Mouse (Mus musculus) thymus, postnatal 4 days (tissue): ENCODE measurements at regions not wholly inside any gene's neighbourhood (a gene's known extent, or its start where the extent isn't known, plus 50 kb on each side); places are given as distances from the start of the nearest gene placed in this dataset.

Experiments used
- DNase-seq: peaks from one replicate; pipeline ENCODE4 v3.0.0; 2021

DNA sequence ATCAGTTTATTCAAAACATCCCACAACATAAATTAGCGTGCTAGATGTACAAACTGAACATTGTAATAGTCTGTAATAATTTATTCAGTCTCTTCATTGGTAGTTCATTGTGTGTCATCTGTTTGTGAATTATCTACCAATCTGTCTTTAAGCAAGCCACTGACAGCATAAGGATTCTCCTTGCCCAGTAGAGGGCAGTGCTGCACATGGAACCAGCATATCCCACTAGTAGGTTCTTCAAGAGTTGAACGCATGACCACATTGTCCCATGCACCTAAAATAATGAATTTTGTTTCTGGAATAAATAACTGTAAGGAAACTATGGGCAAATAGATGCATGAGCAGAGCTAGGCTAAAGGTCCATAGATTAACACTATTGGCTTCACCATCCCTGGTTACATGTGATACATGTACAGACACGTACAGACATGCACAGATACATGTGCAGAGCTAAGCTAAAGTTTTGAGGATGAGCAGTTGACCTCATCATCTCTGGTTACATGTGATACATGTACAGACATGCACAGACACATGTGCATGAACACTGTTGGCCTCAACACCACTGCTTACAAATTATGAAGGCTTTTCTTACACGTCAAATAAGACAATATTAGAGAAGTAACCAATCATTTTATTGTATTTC, 143.0 kb upstream of the Ctnnd2 start:
- DNase-seq: peak; percentile 47

DNA sequence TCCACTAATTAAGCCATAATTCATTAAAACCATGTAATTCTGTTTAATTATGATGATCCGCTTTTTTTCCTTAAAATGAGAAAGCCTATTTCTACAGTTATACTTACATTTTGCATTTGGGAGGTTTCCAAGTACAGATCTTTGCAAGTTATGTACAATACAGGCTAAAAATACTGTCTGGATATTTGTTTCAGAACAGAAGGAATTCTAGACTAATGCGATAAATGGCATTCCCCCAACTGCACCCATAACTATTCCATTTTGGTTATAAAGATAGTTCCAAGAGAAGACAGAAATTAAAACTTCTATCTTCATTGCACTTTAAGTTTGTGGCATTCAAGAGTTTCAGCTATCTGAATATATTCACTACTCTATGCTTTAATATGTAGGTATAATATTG, 137.0 kb upstream of the Ctnnd2 start:
- DNase-seq: no peak

DNA sequence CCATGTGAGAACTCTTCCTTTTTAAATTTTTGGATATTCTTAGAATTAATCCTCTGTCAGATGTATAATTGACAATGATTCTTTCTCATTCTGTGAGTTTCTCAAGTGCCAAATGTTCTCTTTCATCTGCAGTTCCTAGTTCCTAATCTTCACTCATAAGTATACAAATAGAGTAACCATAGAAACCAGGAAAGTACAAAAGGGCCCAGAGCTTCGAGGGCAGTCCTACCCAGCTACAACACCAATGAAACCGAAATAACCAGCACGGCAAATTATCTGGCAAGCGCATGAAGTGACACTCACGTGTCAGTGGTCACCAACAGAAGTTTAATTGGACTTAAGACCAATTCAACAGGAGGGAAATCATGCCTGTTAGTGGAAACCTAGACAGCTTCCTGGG, 121.5 kb upstream of the Ctnnd2 start:
- no peak for DNase-seq

DNA sequence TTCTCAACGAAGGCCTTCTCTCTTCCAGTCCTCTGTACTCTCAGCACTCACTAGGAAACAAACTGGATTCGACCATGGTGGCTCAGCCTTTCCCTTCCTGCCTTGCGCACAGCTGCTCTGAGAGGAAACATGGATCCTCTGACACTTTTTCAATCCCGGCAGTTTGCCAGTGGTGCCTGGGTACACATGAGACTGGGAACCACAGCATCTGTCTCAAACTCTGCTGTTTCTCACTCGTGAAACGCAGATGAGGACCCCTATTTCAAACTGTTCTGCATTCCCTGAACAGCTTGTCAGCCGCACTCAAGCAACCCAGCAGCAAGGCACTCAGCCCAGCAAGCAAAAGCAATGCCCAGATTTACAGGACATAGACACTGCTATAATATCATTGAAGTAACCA, 112.6 kb upstream of the Ctnnd2 start:
- no peak for DNase-seq

DNA sequence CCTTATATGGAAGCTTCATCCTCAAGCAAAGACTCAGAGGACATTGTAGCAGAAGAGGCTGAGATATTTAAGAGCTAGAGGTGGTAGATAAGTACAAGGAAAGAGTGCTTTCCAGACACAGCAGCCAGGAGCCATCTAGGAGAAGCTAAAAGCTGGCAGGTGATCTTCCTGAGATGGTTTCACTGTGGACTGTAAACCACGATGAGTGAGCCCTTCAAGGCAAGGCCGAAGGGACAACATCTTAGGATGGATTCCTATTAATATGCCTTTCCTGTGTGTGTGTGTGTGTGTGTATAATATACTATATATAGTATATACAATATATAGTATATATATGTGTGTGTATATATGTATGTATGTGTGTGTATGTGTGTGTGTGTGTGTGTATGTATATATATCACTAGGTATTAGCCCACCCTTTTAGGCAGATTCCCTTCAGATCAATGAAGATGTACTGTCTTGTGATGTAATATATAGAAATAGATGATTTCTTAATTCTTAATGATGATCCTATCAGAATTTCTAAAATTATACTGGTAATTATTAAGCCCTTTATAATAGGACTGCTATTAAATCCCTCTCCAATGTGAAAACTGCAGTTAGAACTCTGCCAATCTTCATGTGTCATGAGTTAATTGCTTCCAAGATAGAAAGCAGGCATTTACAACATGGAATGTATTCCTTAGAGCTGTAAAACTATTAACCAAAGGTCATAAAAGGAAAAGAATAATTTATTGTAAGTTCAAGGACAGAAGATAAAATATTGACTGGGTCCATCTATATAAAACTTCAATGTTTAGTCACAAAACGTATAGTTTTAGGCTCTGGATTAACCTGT, 111.7 kb upstream of the Ctnnd2 start:
- no peak for DNase-seq

DNA sequence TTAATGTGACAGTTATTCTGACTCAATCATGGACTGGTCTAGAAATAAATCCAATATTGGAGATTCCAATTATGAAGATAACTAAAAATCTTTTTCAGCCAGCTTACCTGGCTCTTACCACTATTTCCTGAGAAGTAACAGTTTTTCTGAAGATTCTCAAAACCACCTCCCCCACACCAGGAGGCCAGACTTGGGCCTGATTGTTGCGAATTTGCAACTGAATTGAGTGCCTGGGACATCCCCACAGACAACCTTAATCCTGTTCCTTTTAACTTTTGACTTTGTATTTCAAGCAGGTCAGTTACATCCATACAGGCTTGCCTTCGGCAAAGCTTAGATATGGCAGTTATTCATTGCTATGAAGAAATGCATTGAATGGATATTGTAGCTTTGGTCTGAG, 100.7 kb upstream of the Ctnnd2 start:
- no peak for DNase-seq

DNA sequence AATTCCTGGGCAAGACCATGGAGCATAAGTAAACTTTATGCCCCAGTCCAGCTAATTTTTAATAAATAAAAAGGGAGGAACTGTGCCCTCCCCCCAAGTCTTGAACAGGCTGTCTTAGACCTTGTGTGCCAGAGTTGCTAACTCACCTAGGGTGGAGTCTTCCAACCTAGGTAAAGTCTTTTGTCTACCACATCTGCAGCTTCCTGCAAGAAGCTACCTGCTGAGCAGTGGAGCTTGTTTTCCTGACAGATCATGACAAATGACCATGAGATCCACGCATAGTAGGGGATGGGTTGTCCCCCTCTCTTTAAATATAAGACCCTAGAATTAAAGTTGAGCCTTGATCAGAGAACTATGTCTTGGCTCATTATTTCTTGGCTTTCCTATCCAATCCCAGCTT, 100.1 kb upstream of the Ctnnd2 start:
- DNase-seq: no peak

DNA sequence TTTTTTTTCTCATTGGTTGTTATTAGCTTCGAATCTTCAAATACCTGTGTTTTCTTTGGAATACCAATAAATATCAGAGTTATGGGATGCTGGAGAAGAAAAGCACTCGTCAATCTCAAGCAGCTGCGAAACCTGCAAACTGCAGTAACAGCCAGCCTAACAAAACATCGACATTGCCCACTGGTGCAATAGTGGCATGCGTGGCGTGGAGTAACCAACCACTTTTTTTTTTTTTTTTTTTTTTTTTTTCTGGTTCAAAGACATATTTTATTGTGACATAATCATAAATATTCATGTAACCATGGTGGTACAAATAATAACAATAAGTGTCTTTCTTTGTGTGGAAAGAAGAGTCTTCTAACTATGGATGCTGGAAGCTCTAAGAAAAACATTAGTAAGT, 85.3 kb upstream of the Ctnnd2 start:
- no peak for DNase-seq

DNA sequence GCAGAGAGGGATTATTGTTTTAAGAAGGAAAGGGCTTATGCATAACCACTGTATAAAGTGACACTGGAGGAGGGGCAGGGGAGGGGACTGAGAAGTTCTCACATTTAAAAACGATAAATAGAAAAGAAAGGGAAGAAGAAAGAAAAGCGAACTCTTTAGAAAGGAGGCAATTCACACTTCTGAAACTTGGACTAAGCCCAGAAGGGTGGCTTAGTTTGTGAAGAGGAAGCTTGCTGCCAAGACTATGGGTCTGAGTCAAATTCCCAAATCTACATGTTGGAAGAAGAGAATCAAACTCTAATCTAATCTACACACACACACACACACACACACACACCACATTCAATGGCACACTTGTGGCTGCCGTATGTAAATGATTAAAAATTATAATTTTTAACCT, 50.3 kb upstream of the Ctnnd2 start:
- DNase-seq: no peak
